Mouse (Mus musculus) forebrain, embryonic 10.5 days (tissue): ENCODE data around the gene 4933417A18Rik. TPM values are rescaled to one million over a fixed set of nuclear protein-coding genes. Genes with fewer than 3 reads are reported as not detected.
"Not testable (repeated sequence)": the region's sequence is repeated elsewhere in the genome, so short reads cannot be mapped to it uniquely, and the experiment has no call there.

Experiments used
- DNase-seq: peaks from one replicate; pipeline ENCODE4 v3.0.0-alpha.2; 2017; ENCODE audit warnings: low spot score; ENCODE audit errors: extremely low spot score
- H3K27ac ChIP-seq: fragments of 300-500 bp; sonication (generic); 2 replicates; pipeline ENCODE4 v1.5.1; 2016; ENCODE audit warnings: mild to moderate bottlenecking
- H3K27me3 ChIP-seq: fragments of 300-500 bp; sonication (generic); 2 replicates; pipeline ENCODE4 v1.6.1; 2016; ENCODE audit warnings: mild to moderate bottlenecking; ENCODE audit not compliant: poor library complexity, severe bottlenecking
- H3K36me3 ChIP-seq: fragments of 300-500 bp; sonication (generic); replicated peaks from 2 replicates; pipeline ENCODE4 v1.6.1; 2016; ENCODE audit warnings: mild to moderate bottlenecking, moderate library complexity
- H3K4me1 ChIP-seq: fragments of 300-500 bp; sonication (generic); 2 replicates; pipeline ENCODE4 v1.6.1; 2016
- H3K4me3 ChIP-seq: fragments of 300-500 bp; sonication (generic); 2 replicates; pipeline ENCODE4 v1.5.1; 2016; ENCODE audit warnings: mild to moderate bottlenecking, moderate library complexity
- H3K9me3 ChIP-seq: fragments of 300-500 bp; sonication (generic); 2 replicates; pipeline ENCODE4 v1.6.1; 2016; ENCODE audit warnings: mild to moderate bottlenecking, moderate library complexity
- WGBS: fragments of 180-500 bp; shearing (Covaris S2); methylation state at CpG from one replicate; pipeline ENCODE4 v1.1.7; 2016; 5-methylcytosine and 5-hydroxymethylcytosine counted together
- polyA plus RNA-seq: library from polyadenylated mRNA; unstranded; fragments of >200 nt; fragmentation: Nextera tagmentation; extraction: Ambion mirVana; gene quantifications from 2 replicates; pipeline ENCODE4 v1.2.1, GENCODE M21; 2016

4933417A18Rik gene
- polyA plus RNA-seq, 1 experiment from 2014 or later: not detected

DNA sequence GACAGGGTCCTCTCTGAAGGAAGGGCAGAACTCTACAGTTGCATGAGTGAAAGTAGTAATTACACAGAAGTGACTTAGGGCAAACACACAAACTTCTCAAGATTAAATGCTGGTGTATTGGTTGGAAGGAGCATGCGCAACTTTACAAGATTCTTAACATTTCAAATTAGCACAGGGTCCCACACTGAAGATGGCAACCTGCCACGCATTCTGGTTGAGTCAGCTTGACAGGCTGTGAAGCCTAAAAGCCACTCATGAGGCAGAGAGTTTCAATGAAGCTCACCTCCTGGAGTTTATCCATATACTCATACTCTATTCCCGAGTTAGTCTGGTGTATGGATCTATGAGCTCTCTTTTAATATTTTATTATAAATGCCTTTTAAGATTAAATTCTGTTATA is 33.9 kb downstream of the 4933417A18Rik start:
- H3K27ac ChIP-seq, H3K4me1 ChIP-seq, H3K36me3 ChIP-seq, H3K4me3 ChIP-seq, DNase-seq, H3K9me3 ChIP-seq: not testable (repeated sequence)
- H3K27me3 ChIP-seq: peaks cover 11% of the 10 kb centered on the region
- 85% methylated on average over 3 of the region's 3 CpGs for WGBS

GRCm38 (mm10) chr13:34960996-34961770 is 37.0 kb downstream of the 4933417A18Rik start:
- Histone ChIP-seq H3K27ac (no peak overlapping the region), H3K9me3 (no peaks in the 10 kb centered on the region; the same call in 1 of the 2 replicates), H3K4me3 (no peak overlapping the region), H3K27me3 (peaks cover 41% of the 10 kb centered on the region), H3K4me1 (peaks cover 17% of the 10 kb centered on the region), H3K36me3 (no peaks in the 10 kb centered on the region)
- WGBS: 83% methylated on average over 4 of the region's 4 CpGs
- no peak for DNase-seq

DNA sequence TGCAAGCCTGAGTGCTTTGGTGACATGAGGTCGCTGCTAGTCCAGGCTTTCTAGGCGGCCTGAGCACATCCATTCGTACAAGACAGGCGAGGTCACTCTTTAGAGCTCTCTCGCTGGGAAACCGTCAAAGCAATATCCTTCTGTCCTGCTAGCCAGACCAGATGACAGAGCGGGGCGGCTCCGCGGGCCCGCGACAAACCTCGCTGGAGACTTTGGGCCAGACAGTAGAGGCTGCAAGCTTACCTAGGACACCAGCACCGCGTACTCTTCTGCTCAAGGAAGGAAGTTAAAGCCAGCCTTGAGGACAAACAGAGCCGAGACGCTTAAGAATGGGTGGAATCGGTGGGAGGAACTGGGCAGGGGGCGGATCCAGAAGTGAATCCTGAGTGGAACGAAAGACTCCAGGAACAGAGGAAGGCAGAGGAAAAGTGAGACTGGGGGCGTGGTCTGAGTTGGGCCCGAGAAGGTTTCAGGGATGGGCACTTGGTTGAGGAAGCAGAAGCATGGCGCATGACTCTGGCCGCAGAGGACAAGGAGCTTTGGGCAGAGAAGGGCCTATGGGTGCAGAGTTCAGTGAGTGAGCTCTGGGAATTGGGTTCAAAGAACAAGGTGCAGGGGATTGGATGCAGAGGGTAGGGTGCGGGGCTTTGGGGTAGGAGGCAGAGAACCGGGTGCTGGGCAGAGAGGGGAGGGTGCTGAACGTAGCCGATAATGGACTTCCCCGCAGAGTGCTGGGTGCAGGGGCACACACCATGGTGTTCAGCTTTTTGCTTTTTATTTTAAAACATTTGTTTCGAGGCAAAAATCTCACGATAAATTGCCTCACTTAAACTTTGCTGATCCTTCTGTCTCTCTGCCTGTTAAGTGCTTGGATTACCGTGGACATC is 39.5 kb downstream of the 4933417A18Rik start, which contains the start of gene Eci3:
Gene Eci3, minus strand, starts transcription at position 300 of the 887 bp plus-strand sequence.
- H3K27ac ChIP-seq: no peak within 1 kb of the TSS; the same call in 1 of the 2 replicates
- peaks cover 47% of the 10 kb centered on the region for H3K27me3 ChIP-seq
- H3K36me3 ChIP-seq: no peaks in the 10 kb centered on the region
- DNase-seq: peak; percentile 44
- no peaks in the 10 kb centered on the region; the same call in 1 of the 2 replicates for H3K9me3 ChIP-seq
- H3K4me3 ChIP-seq: peak within 1 kb of the TSS; percentile 60
- WGBS: 2% methylated on average over 32 of the region's 32 CpGs
- peaks cover 17% of the 10 kb centered on the region for H3K4me1 ChIP-seq

GRCm38 (mm10) chr13:34964419-34964818 is 40.2 kb downstream of the 4933417A18Rik start:
- Histone ChIP-seq H3K27me3 (peaks cover 47% of the 10 kb centered on the region), H3K36me3 (no peaks in the 10 kb centered on the region), H3K27ac (no peak overlapping the region), H3K4me1 (peaks cover 17% of the 10 kb centered on the region), H3K9me3 (no peaks in the 10 kb centered on the region), H3K4me3 (peak overlapping the region; percentile 60)
- WGBS: 7% methylated on average over 14 of the region's 14 CpGs
- DNase-seq: peak; percentile 18

DNA sequence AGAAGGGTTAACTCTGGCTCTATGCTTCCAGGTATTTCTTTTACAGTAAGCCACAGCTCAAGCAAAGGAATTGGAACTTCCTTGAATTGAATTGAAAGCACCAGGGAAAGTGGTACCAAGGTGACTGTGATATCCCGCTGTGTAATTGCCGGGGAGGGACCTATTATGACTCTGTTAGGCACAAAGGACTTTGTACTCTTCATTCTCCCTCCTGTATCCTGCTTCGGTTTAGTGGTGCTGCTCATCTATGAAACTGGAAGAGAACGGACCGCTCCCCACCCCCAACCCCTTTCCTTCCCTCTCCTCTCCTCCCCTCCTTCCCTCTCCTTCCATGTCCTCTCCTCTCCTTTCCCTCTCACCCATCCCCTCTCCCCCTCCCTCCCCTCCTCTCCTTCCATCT is 40.7 kb downstream of the 4933417A18Rik start:
- H3K4me3 ChIP-seq: peak overlapping the region; percentile 60
- H3K27ac ChIP-seq: no peak overlapping the region
- H3K4me1 ChIP-seq: peaks cover 17% of the 10 kb centered on the region
- 17% methylated on average over 5 of the region's 5 CpGs for WGBS
- DNase-seq: no peak
- H3K9me3 ChIP-seq: no peaks in the 10 kb centered on the region
- peaks cover 47% of the 10 kb centered on the region for H3K27me3 ChIP-seq
- no peaks in the 10 kb centered on the region for H3K36me3 ChIP-seq

DNA sequence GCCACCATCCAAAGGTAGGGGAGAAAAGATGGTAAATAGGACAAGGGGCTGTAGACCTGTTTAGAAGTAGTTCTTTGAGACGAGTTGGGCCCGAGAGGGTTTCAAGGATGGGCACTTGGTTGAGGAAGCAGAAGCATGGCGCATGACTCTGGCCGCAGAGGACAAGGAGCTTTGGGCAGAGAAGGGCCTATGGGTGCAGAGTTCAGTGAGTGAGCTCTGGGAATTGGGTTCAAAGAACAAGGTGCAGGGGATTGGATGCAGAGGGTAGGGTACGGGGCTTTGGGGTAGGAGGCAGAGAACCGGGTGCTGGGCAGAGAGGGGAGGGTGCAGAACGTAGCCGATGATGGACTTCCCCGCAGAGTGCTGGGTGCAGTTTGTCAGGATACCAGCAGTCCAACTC is 41.4 kb downstream of the 4933417A18Rik start:
- not testable (repeated sequence) for H3K4me3 ChIP-seq, H3K36me3 ChIP-seq, H3K27ac ChIP-seq, DNase-seq, H3K9me3 ChIP-seq
- Histone ChIP-seq H3K27me3 (peaks cover 47% of the 10 kb centered on the region), H3K4me1 (peaks cover 17% of the 10 kb centered on the region)
- 71% methylated on average over 9 of the region's 9 CpGs for WGBS

DNA sequence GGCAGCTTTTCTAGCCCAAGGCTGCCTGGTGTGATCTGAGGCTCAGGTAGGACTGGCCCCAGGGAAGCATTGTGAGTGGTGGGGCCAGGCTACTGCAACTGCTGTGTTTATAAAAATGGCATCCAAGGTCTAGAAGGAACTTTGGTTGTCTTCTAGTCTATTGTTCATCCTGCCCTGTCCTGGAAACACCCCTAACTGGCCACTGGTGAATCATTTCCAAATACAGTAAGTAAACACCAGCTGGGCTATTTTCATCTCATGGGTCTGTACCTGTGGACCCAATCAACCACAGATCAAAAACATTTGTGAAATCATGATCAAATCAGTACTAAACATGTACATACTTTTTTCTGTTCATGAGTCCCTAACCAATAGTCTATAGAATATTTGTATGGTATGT is 48.2 kb downstream of the 4933417A18Rik start:
- H3K27me3 ChIP-seq, H3K27ac ChIP-seq, DNase-seq, H3K4me1 ChIP-seq, H3K4me3 ChIP-seq, H3K9me3 ChIP-seq: not testable (repeated sequence)
- peaks cover 13% of the 10 kb centered on the region for H3K36me3 ChIP-seq

DNA sequence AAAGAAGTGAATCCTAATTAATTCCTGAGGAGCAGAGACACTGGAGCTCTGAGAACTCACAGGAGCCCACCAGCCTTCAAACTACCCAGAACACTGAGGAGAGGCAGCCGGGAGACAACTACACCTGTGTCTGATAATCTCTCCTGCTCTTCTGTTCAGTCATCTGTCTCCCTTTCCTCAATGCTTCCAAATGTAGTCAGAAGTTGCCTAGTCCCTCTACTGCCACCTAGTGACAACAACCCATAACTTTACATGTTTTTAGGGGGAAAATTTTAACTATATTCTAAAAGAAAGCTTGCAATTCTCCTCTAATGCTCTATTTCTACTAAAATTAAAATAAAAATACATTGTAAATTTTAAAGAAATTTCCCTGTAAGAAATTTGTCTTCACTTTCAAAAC is 48.9 kb downstream of the 4933417A18Rik start:
- WGBS: 45% methylated on average over 1 of the region's 1 CpGs
- no peak overlapping the region for H3K4me3 ChIP-seq
- peaks cover 20% of the 10 kb centered on the region for H3K36me3 ChIP-seq
- no peaks in the 10 kb centered on the region for H3K9me3 ChIP-seq
- no peaks in the 10 kb centered on the region for H3K4me1 ChIP-seq
- H3K27ac ChIP-seq: no peak overlapping the region
- no peaks in the 10 kb centered on the region for H3K27me3 ChIP-seq
- DNase-seq: no peak

DNA sequence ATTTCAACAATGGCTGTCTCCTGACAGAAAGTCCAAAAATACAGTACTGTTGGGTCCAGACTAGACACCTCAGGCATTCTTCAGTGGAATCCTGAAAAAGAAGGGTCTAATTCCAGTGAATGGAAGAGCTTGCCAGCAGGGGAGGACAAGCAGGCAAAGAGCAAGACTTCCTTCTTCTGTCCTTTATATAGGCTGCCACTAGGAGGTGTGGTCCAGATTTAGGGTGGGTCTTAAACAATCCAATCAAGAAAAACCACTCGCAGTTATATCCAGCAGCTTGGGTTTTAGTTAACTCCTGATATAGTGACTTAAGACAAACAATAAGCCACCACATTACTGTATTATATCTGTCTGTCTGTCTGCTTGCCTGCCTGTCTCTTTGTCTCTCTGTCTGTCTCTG is 49.6 kb downstream of the 4933417A18Rik start:
- Histone ChIP-seq H3K27ac (no peak overlapping the region), H3K36me3 (peaks cover 26% of the 10 kb centered on the region), H3K4me3 (no peak overlapping the region), H3K4me1 (no peaks in the 10 kb centered on the region), H3K27me3 (no peaks in the 10 kb centered on the region), H3K9me3 (no peaks in the 10 kb centered on the region)
- no peak for DNase-seq
- WGBS: 65% methylated on average over 1 of the region's 1 CpGs

DNA sequence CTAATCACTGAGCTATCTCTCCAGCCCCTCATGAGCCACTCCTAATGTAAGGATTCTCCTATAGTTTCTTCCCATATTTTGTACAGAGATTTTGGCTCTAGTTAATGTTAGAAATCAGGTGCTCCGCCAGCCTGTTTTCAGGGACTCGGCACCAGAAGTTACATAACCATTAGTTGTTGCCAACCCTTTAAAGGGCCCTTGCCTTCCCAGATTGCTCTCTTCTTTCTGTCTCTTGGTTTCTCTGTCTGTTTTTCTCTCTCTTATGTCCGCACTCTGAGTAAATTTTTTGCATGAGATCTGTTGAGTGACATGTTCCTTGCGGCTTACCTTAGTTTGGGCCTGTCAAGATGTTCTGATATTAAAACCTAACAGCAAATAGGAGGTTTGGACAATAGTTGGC is 51.9 kb downstream of the 4933417A18Rik start:
- Histone ChIP-seq H3K4me3 (no peak overlapping the region), H3K27ac (no peak overlapping the region), H3K27me3 (no peaks in the 10 kb centered on the region), H3K9me3 (no peaks in the 10 kb centered on the region), H3K36me3 (peaks cover 49% of the 10 kb centered on the region), H3K4me1 (no peaks in the 10 kb centered on the region)
- DNase-seq: no peak
- WGBS: 89% methylated on average over 4 of the region's 4 CpGs

GRCm38 (mm10) chr13:34977410-34977809 is 53.2 kb downstream of the 4933417A18Rik start:
- H3K4me3 ChIP-seq: no peak overlapping the region
- H3K9me3 ChIP-seq: no peaks in the 10 kb centered on the region
- DNase-seq: no peak
- no peaks in the 10 kb centered on the region for H3K4me1 ChIP-seq
- H3K27ac ChIP-seq: no peak overlapping the region
- peaks cover 61% of the 10 kb centered on the region for H3K36me3 ChIP-seq
- WGBS: 91% methylated on average over 3 of the region's 3 CpGs
- H3K27me3 ChIP-seq: no peaks in the 10 kb centered on the region

DNA sequence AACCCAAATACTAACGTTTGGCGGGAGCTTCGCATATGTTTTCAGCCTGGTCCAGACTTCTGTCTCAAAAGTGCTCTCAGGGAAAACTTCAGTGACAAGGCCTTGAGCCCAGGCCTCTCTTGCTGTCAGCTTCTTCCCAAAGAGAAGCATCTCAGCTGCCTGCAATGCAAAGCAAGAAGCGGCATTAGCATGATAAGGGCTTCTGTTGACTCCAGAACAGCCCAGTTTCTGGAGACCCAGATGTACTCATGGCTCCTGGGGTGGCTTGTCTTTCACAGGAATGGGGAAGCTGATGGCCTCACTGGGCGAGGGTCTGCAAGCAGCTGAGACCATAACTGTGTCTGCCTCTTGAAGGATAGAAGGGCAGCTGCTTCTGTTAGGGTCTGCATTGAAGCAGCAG is 54.4 kb downstream of the 4933417A18Rik start:
- not testable (repeated sequence) for DNase-seq, H3K4me1 ChIP-seq, H3K27me3 ChIP-seq, H3K27ac ChIP-seq, H3K9me3 ChIP-seq, H3K4me3 ChIP-seq
- peaks cover 71% of the 10 kb centered on the region for H3K36me3 ChIP-seq
- WGBS: 67% methylated on average over 5 of the region's 5 CpGs

DNA sequence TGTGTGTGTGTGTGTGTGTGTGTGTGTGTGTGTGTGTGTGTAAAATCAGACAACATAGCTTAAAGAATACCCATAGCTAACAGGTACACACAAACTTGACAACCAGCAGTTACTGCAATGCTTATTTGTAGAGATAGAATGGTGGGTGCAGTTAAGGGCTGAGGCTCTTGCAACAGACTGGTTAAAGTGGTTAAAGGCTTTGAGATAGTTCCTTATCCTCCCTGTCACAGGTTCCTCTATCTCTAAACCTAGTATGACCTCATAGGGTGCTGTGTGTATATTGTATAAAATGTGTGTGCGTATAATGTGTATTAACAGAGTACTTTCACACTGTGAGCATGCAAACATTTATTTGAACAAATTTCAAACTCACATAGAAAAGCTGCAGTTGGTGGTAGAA is 59.3 kb downstream of the 4933417A18Rik start:
- peaks cover 94% of the 10 kb centered on the region for H3K36me3 ChIP-seq
- H3K27me3 ChIP-seq, DNase-seq, H3K4me1 ChIP-seq, H3K4me3 ChIP-seq, H3K9me3 ChIP-seq, H3K27ac ChIP-seq: not testable (repeated sequence)
- WGBS: 95% methylated on average over 1 of the region's 1 CpGs
